Mouse (Mus musculus) limb, embryonic 14.5 days (tissue): Measurements from ENCODE around the gene Slc22a20. TPM values are rescaled to one million over a fixed set of nuclear protein-coding genes. Genes with fewer than 3 reads are reported as not detected.

Experiments used
- ATAC-seq: fragments of 200-750 bp; cut with Nextera tagmentation; 2 replicates; pipeline ENCODE4 v1.8.0; 2017; ENCODE audit warnings: low read depth, moderate number of reproducible peaks, moderate TSS enrichment; ENCODE audit not compliant: low FRiP score
- DNase-seq: peaks from one replicate; pipeline ENCODE4 v3.0.0-alpha.2; 2015; ENCODE audit warnings: low spot score
- H3K27ac ChIP-seq: fragments of 300-500 bp; sonication (generic); replicated peaks from 2 replicates; pipeline ENCODE4 v1.5.1; 2014; ENCODE audit warnings: low read depth, mild to moderate bottlenecking, low read length, moderate library complexity, mixed read lengths
- H3K27me3 ChIP-seq: fragments of 300-500 bp; sonication (generic); 2 replicates; pipeline ENCODE4 v1.6.1; 2014; ENCODE audit warnings: low read length, mixed read lengths; ENCODE audit not compliant: control insufficient read depth, insufficient read depth
- H3K36me3 ChIP-seq: fragments of 300-500 bp; sonication (generic); 2 replicates; pipeline ENCODE4 v1.6.1; 2014; ENCODE audit warnings: mild to moderate bottlenecking, low read length, moderate library complexity, mixed read lengths; ENCODE audit not compliant: control insufficient read depth, insufficient read depth
- H3K4me1 ChIP-seq: fragments of 300-500 bp; sonication (generic); 2 replicates; pipeline ENCODE4 v1.6.1; 2014; ENCODE audit warnings: antibody characterized with exemption, low read length, mixed read lengths; ENCODE audit not compliant: control insufficient read depth, insufficient read depth
- H3K4me2 ChIP-seq: fragments of 300-500 bp; sonication (generic); replicated peaks from 2 replicates; pipeline ENCODE4 v1.6.1; 2014; ENCODE audit warnings: low read depth, mild to moderate bottlenecking, low read length, moderate library complexity; ENCODE audit not compliant: severe bottlenecking
- H3K4me3 ChIP-seq: fragments of 300-500 bp; sonication (generic); replicated peaks from 2 replicates; pipeline ENCODE4 v1.5.1; 2014; ENCODE audit warnings: low read length
- H3K9ac ChIP-seq: fragments of 300-500 bp; sonication (generic); 2 replicates; pipeline ENCODE4 v1.6.1; 2014; ENCODE audit warnings: mild to moderate bottlenecking, low read depth, low read length, moderate library complexity; ENCODE audit not compliant: severe bottlenecking
- H3K9me3 ChIP-seq: fragments of 300-500 bp; sonication (generic); 2 replicates; pipeline ENCODE4 v1.6.1; 2016; ENCODE audit warnings: low read length; ENCODE audit not compliant: control insufficient read depth
- POLR2A ChIP-seq: fragments of 200-500 bp; IDR thresholded peaks from 2 replicates; pipeline ENCODE4 v1.8.0; 2012; ENCODE audit warnings: inconsistent platforms, mild to moderate bottlenecking, moderate library complexity, borderline replicate concordance; ENCODE audit not compliant: insufficient read depth, insufficient read length; ENCODE audit errors: extremely low read depth
- WGBS: fragments of 180-500 bp; shearing (Covaris S2); extraction: QIAGEN DNeasy Blood & Tissue Kit; methylation state at CpG from one replicate; pipeline ENCODE4 v1.1.7; 2014; 5-methylcytosine and 5-hydroxymethylcytosine counted together
- polyA plus RNA-seq, 2 experiments: library from polyadenylated mRNA; depleted of rRNA in 1 of 2; stranded (reverse) in 1 of 2; unstranded in 1 of 2; fragments of >200 nt; fragmentation: Nextera tagmentation in 1 of 2; extraction: Ambion mirVana in 1 of 2; gene quantifications; 2 replicates each; pipeline versions ENCODE4 v1.2.1 to v1.2.3; 2012 to 2014

Slc22a20 gene
- polyA plus RNA-seq, 2 experiments = not detected

DNA sequence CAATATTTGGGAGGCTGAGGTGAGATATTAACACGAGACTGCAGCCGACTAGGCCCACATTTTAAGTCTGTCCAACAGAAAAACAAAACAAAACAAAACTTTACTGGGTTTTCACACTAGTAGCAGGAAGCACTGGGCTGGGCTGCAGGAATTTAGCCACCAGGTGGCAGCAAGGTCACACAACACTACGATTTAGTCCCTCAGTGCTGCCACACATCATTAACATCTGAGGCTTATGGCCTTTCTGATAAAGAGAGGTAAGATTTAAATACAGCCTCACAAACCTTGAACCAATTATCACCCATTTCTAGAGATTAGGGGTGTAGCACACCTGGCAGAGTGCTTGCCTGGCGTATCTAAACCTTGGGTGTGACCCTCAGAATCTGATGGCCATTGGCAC, 20.7 kb downstream of the Slc22a20 start:
- WGBS = 3% methylated on average over 4 of the region's 4 CpGs
- no peak overlapping the region for H3K4me3 ChIP-seq
- H3K4me2 ChIP-seq = no peak overlapping the region
- peak; percentile 92 for DNase-seq
- no peaks in the 10 kb centered on the region for H3K9me3 ChIP-seq
- H3K36me3 ChIP-seq = peaks cover 9% of the 10 kb centered on the region
- peak; percentile 56 for ATAC-seq
- H3K4me1 ChIP-seq = peaks cover 11% of the 10 kb centered on the region
- no peaks in the 10 kb centered on the region for H3K27me3 ChIP-seq
- TF ChIP-seq POLR2A = no peak
- H3K27ac ChIP-seq = no peak overlapping the region
- no peak overlapping the region for H3K9ac ChIP-seq

DNA sequence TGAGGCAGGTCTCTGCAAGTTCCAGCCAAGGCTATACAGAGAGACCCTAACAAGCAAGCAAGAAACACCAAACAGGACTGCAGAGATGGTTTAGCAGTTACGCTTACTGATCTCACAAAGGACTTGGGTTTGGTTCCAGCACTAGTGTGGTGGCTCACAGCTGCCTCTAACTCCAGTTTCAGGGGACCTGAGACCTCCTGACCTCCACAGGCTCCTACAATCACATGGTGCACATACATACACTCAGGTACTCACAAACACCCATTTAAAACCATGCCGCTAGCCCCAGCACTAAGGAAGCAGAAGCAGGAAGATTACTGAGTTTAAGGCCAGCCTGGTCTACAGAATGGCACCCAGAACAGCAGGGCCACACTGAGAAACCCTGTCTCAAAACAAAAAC, 21.1 kb downstream of the Slc22a20 start:
- H3K27me3 ChIP-seq = no peaks in the 10 kb centered on the region
- H3K4me3 ChIP-seq = peak overlapping the region; percentile 72
- peaks cover 11% of the 10 kb centered on the region for H3K4me1 ChIP-seq
- no peak overlapping the region for H3K27ac ChIP-seq
- no peak for ATAC-seq
- H3K9ac ChIP-seq = peak overlapping the region; percentile 74; the same call in 1 of the 2 replicates
- no peak for TF ChIP-seq POLR2A
- H3K9me3 ChIP-seq = no peaks in the 10 kb centered on the region
- no peak for DNase-seq
- H3K4me2 ChIP-seq = peak overlapping the region; percentile 67
- peaks cover 11% of the 10 kb centered on the region for H3K36me3 ChIP-seq
- WGBS = 88% methylated on average over 2 of the region's 2 CpGs

DNA sequence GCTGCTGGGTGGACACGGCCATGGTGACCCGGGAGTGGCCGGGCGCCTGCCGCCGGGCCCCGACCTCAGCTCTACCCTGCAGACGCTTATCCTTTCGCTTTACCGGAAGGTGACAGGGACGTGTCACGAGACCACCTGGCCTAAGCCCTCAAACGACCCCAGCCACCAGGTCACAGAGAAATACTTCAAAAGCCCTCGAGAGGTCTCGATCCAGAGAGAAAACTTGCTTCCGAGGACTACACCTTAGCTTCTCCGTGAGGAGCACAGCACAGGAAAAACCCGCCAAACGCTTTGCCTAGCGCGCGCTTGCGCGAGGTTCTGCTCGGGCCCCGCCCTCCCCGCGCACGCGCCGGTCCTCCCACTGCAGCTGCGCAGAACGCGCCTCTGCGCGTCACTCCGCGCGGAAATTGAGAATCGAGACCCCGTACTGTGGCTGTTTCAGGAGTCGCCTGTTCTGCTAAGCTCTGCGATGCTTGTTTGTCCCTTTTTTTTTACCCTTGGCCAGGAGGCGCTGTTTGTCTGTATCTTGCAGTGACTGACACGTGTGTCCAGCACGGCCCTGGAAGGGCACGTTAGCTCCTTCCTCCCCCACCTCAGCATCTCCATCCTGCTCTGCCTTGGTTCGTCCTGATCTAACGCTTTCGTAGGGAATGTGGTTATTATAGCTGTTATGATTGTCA, 21.9 kb downstream of the Slc22a20 start, which contains the start of gene Pola2:
Pola2 (minus strand) TSS at position 320 of the 680 bp plus-strand sequence.
- 0 out of 2 replicates have a peak, but pooled peaks have one; percentile 44 for TF ChIP-seq POLR2A
- Histone ChIP-seq H3K9ac (peak within 1 kb of the TSS; percentile 74), H3K9me3 (no peaks in the 10 kb centered on the region), H3K36me3 (peaks cover 12% of the 10 kb centered on the region), H3K4me2 (peak within 1 kb of the TSS; percentile 67), H3K4me1 (peaks cover 11% of the 10 kb centered on the region), H3K27me3 (no peaks in the 10 kb centered on the region), H3K4me3 (peak within 1 kb of the TSS; percentile 72), H3K27ac (peak within 1 kb of the TSS; percentile 66)
- ATAC-seq = peak; percentile 89
- under 1% methylated on average over 50 of the region's 50 CpGs for WGBS
- DNase-seq = peak; percentile 93

DNA sequence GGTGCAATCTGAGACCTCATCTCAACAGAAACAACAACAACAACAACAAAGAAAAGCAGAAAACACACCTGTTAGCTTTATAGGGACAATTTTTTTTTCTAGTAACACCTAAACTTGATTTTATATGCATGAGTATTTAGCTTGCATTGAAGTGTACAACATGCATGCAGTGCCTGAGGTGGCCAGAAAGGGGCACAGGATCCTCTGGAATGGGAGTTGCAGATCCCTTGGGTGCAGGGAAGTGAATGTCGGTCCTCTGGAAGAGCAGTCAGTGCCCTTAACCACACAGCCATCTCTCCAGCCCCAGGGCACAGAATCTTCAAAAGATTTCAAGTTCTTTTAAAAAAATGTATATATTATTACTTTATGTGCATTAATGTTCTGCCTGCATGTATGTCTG, 23.3 kb downstream of the Slc22a20 start:
- Histone ChIP-seq H3K27ac (no peak overlapping the region), H3K9ac (0 out of 2 replicates have a peak overlapping the region, but pooled peaks have one; percentile 31), H3K4me3 (peak overlapping the region; percentile 72), H3K4me2 (peak overlapping the region; percentile 67), H3K9me3 (no peaks in the 10 kb centered on the region), H3K4me1 (peaks cover 11% of the 10 kb centered on the region), H3K27me3 (no peaks in the 10 kb centered on the region), H3K36me3 (peaks cover 25% of the 10 kb centered on the region)
- TF ChIP-seq POLR2A = no peak
- ATAC-seq = no peak
- 29% methylated on average over 1 of the region's 1 CpGs for WGBS
- no peak for DNase-seq

DNA sequence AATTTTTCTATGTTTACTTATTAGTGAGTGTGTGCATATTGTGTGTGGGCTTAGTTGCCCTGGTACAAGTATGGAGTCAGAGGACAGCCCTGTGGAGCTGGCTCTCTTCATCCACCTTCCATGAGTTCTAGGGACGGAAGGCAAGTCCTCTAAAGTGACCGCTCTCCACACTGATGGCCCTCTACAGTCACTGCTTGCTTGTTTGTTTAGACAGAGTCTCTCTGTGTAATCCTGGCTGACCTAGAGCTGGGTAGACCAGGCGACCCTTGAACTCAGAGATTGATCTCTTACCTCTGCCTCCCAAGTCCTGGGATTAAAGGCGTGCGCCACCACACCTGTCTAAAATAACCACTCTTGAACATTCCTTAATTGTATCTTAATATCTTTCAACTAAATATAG, 28.6 kb downstream of the Slc22a20 start:
- no peaks in the 10 kb centered on the region for H3K27me3 ChIP-seq
- TF ChIP-seq POLR2A = no peak
- peaks cover under 1% of the 10 kb centered on the region; the same call in 1 of the 2 replicates for H3K4me1 ChIP-seq
- H3K4me3 ChIP-seq = no peak overlapping the region
- H3K4me2 ChIP-seq = no peak overlapping the region
- no peaks in the 10 kb centered on the region for H3K9me3 ChIP-seq
- H3K9ac ChIP-seq = no peak overlapping the region
- DNase-seq (no peak), ATAC-seq (no peak)
- peaks cover 66% of the 10 kb centered on the region for H3K36me3 ChIP-seq
- H3K27ac ChIP-seq = no peak overlapping the region
- WGBS = 88% methylated on average over 5 of the region's 5 CpGs

DNA sequence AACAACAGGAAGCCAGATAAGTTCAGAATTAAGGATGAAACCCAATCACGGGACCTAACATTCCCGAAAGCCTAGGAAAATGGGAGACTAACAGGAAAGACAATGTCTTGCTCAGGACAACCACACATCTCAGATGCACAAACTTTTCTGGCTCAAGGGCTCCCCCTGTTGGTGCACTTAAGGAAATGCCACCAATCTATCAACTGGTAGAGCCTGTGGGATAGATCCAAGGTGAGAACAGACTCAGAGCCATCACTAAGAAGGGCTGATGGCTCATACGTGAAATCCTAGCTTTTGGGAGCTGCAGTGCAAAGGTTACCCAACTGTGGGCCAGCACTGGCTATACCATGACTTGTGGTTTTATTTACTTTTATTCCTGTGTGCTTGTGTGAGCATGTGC, 29.3 kb downstream of the Slc22a20 start:
- no peaks in the 10 kb centered on the region for H3K9me3 ChIP-seq
- TF ChIP-seq POLR2A = no peak
- no peak overlapping the region for H3K4me3 ChIP-seq
- H3K27ac ChIP-seq = no peak overlapping the region
- ATAC-seq (peak; percentile 75; the same call in 1 of the 2 replicates), DNase-seq (peak; percentile 90)
- H3K36me3 ChIP-seq = peaks cover 72% of the 10 kb centered on the region
- no peaks in the 10 kb centered on the region for H3K4me1 ChIP-seq
- 32% methylated on average over 3 of the region's 3 CpGs for WGBS
- H3K9ac ChIP-seq = no peak overlapping the region
- H3K4me2 ChIP-seq = no peak overlapping the region
- H3K27me3 ChIP-seq = no peaks in the 10 kb centered on the region
